Mouse (Mus musculus): ENCODE measurements around the gene Oaf.

The Oaf gene

DNA sequence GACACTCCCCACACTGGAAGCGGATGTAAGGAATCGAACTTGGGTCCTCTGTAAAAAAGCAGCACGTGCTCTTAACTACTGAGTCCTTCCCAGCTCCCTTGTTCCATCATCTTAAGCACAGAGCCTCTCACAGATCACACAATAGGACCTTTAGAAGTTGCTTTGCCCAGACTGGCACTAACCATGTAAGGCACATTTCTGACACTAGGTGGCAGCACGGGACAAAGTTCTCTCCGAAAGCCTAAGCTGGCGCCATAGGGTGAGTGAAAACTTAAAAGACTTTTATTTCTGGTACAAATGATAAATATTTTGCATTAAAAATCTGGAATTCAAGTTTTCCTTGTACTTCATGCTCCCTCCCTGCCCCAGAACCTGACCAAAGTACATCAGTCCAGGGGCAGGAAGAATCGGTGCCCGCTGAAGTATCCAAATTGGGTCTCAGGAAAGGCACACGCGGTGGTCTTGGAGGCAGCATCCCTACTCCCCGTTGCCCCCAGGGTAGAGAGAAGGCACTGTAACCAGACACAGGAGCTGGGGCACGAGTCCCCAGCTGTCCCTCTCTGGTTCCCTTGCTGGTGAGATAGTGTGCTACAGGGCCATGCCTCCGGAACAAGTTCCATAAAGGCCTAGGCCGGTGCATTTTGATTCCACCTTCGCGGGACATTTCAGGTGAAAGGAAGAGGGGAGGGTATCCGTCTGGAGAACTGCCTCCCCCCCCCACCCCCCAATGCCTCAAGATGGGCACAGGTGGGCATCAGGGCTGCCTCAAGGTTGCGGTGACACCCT lies 17.9 kb downstream of the Oaf start:
- DNase-seq, result peak; percentile 94

DNA sequence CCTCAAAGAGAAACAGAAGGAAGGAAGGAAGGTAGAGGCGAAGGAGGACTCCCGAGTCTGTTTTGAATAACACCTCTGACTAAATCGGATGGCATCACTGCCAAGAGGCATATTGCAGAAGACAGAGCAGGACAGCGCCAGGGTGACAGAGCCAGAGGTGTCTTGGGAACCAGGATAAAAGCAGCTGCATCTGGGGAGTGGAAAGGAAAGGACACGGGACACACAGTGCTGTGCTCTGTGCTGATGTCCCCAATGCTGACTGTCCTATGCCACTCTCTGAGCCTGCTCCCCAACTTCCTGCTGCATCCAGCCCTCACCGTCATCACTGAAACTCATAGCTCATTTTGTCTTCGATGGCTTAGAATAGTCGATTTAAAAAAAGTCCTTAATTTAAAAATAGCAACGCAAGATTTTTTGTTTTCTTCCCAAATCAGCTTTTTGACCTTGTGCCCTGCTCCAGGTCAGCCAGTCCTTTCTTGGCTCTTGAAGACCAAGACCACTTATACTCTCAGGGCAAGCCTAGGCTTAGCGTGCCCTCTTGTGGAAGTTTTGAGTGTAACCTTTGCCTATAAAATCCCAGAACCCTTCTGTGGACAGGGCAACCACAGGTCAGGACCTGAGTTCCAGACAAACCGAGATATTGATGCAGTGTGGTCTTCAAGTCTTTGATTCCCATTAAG lies 28.8 kb downstream of the Oaf start:
- DNase-seq, result peak; percentile 81

DNA sequence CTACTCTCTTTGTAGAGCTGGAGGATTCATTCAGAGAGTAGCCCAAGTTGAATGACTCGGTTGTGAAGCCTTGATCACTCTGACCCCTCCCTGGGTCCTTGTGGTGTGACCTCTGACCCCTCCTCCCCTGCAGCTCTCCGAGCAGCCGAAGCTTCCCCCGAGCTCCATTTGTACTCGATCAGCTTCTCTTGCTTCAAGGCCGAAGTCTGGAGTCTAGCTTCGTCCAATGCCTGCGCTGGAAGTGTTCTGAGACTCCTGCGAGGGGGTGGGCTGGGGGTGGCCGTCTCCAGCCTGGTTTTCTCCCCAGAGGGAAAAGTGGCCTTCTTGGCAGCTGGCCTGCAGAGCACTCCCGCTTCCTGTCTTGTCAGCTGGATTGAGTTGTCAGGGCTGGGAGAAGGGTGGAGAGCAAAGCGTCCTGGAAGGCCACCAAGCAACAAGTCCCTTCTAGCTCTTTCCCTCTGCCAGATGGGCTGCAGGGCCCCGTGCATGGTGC lies 29.5 kb downstream of the Oaf start, which contains the start of gene Pou2f3:
TSS of gene Pou2f3 (minus strand) at position 180 of the 493 bp plus-strand sequence.
- DNase-seq, result peak; percentile 94

DNA sequence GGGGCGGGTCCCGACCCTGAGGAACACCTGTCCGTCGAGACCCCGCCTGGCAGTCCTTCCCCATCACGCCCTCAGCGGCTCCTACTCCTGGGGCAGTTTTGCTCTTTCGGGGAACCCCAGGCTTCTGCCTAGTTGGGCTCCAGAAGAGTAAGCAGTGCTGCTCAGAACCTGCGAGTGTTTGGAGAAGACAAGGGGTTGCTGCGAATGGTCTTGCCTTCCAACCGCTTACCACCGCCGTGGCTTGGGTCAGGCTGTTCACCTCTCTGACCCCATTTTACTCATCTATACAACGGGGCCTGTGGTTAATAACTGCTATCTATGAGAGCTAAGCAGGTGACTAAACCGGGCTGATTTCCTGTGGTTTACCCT lies 33.7 kb downstream of the Oaf start:
- DNase-seq, result no peak

DNA sequence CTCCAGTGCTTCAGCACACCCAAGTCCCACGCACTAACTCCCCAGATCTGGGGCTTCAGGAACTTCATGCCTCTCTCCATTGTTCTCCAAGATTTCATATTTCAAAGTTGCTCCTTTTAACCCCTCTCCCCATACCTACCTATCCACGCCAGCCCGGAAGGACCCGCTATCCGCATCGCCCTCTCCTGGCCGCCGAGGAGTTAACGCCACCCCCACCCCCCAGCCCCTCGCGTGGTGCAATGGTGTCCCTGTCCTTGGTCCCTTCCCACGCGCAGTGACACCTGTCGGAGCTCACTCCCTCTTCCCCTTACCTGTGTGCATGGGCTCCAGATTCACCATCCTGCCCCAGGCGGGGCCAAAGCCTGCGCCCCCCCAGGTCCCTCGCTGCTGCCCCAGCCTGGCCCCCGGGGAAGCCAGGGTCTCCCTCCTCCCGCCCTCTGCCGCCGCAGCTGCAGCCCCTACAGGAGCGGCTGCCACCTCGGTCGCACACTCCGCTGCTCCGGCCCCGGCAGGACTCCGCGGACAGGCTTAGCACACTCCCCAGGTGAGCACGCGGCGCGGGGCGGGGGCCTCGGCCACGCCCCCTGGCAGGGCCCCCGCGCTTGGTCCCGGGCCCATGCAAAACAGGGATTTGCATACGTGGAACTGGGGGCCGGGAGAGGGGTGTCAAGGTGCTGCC lies 34.2 kb downstream of the Oaf start:
- DNase-seq, result peak; percentile 34

DNA sequence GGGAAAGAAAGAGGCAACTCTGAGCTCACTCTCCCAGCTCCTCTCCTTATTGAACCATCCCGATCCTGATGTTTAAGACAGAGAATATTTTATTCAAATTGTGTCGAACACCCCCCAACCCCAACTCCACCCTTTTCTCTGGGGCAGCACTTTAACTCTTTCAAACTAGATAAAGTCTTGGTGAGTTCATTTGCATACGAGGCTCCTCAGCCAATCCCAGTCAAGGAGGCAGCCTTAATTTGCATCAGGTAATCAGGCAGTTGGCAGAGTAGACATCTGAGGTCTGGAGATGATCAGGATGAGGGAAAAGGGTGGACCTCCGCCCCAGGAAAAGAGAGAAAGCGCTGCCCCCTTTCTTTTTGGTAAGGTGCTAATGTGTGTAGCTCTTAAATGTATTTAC lies 39.5 kb downstream of the Oaf start:
- no peak for DNase-seq

DNA sequence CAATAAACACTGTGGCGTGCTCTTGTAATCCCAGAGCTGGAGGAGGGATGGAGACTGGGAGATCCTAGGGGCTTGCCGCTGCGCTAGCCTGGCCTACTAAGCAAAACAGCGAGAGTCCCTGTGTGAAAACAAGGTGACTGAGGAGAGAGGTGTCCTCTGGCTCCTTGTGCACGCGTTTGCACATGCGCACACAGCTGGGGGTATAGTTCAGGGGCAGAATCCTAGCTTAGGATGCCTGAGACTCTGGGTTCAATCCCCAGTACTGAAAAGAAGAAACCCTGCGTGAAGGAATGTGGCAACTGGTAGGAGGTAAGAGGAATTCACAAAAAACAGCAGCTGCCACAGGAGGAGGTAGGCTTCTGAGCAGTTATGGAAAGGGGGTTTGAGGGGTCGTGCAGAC lies 45.7 kb downstream of the Oaf start:
- DNase-seq, result no peak

DNA sequence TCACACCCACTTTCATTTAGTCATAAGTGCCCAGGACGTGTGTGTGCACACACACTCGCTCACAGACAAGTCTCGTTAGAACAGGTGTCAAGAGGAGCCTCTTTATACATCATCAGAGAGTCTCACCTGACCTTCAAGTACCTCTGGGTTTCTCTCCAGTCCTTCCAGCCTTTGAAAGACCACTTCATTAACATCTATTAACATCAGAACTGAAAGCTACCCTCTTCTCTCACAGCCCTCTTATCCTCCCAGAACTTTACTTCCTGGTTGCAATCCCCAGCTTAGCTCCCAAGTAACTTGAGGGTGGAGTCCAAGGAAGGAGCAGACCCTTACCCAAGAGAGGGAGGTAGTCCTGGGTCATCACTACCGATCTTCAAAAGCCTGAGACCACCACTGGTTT lies 48.1 kb downstream of the Oaf start:
- DNase-seq, result no peak

DNA sequence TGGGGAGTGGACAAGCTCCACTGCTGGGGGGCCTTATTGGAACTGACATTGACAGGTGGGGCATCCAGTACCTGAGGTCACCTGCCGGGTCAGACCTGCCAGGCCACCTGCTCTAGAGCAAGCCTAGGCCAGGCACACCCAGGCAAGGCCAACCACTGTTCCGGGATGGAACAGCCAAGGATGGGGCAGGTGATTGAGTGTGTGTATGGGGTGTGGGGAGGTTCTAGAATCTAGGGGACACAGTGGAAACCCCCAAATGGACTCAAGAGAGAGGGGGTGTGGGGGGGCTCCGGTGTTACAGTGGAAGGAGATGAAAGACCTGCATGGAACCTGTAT lies 50.7 kb downstream of the Oaf start:
- DNase-seq, result no peak

DNA sequence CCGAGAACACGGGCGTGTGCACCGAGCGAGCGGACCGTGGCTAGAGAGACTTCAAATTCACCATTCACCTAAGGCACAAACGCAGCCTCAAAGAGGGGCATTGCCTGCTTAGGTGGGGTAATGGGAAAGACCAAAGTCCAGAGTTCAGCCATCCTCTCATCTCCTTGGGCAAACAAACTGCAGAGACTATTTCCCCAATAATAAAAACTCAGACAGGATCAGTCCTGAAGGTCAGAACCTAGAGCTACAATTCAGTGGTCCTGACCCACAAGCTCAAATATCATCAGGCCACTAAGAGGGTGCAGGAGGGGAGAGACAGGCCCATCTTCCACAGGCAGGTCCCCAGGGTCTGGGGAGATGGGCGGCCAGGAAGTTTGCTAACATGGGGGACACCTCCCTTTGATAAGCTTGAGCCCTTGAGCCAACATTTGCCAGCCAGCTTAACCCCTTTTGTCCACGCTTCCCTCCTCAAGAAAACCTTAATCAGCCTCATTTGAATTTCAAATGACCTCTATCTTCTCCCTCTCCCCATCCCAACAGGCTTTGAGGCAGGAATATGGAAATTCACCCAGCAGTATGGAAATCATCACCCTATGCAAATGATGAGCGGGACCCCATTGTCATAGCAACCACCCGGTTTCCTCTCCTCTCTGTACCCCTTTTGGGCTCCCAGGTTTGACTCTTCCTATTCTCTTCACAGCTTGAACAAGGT lies 51.2 kb downstream of the Oaf start:
- DNase-seq, result no peak

DNA sequence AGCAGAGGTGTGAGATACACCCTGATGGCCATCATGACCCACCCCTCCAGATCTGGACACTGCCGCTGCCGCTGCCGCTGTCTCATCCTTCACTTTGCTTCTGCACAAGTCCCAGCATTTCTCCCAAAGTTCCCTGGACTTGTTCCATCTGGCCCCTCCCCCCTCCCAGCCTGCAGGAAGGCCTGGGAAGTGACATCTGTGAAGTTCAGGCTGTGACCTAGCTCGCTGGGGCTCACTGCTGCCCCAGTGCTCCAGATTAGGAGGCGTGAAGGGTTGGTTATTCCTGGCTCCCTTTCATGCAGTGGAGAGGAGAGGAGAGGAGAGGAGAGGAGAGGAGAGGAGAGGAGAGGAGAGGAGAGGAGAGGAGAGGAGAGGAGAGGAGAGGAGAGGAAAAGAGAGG lies 60.1 kb downstream of the Oaf start:
- DNase-seq, result peak; percentile 66

DNA sequence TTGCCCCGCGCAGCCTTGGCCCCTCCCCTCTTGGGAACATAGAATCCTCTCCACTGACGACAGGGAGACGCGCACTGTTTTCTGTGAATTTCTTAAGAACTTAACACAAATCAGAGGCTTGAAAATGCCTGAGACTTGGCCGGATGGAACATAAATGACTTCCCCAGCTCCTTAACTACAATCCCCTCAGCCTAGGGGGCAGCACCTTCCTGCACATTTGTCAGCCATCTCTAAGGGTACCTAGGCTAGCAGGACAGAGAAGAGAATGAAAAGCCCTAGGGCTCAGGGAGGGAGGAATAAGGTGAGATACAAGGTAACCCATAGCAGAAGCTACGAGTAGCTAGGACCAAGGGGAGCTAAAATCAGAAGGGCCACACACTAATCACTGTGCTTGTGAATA lies 61.5 kb downstream of the Oaf start:
- peak; percentile 38 for DNase-seq
